Mouse (Mus musculus) olfactory bulb, adult 2 months (tissue): Measurements from ENCODE around the gene Plcd1. TPM values are rescaled to one million over a fixed set of nuclear protein-coding genes. Genes with fewer than 3 reads are reported as not detected.

Experiments used
- H3K27ac ChIP-seq: fragments of 200-500 bp; 2 replicates; pipeline ENCODE4 v1.5.1; 2012; ENCODE audit warnings: low read depth, low read length; ENCODE audit not compliant: insufficient read depth
- H3K4me1 ChIP-seq: fragments of 200-500 bp; 2 replicates; pipeline ENCODE4 v1.6.1; 2012; ENCODE audit warnings: low read length; ENCODE audit not compliant: control insufficient read depth, insufficient read depth
- H3K4me3 ChIP-seq: fragments of 200-500 bp; 2 replicates; pipeline ENCODE4 v1.5.1; 2012; ENCODE audit warnings: mild to moderate bottlenecking, low read depth, low read length, moderate library complexity; ENCODE audit not compliant: insufficient read depth
- CTCF ChIP-seq: fragments of 200-500 bp; IDR thresholded peaks from 2 replicates; pipeline ENCODE4 v1.5.1; 2012; ENCODE audit warnings: low read depth, mild to moderate bottlenecking, low read length, moderate library complexity; ENCODE audit not compliant: insufficient read depth
- POLR2A ChIP-seq: fragments of 200-500 bp; IDR thresholded peaks from 2 replicates; pipeline ENCODE4 v1.6.1; 2012; ENCODE audit warnings: mild to moderate bottlenecking, low read depth, low read length, moderate library complexity; ENCODE audit not compliant: insufficient read depth
- WGBS: fragments of 180-500 bp; shearing (Covaris S2); methylation state at CpG from one replicate; pipeline ENCODE4 v1.1.7; 2018; 5-methylcytosine and 5-hydroxymethylcytosine counted together
- polyA plus RNA-seq: library from polyadenylated mRNA; stranded (reverse); fragments of >200 nt; gene quantifications from 2 replicates; pipeline ENCODE4 v1.2.4, GENCODE M21; 2012; ENCODE audit warnings: low replicate concordance; ENCODE audit not compliant: missing spikeins, insufficient read depth, insufficient read length

Gene Plcd1
- polyA plus RNA-seq, result not detected in 2 replicates

DNA sequence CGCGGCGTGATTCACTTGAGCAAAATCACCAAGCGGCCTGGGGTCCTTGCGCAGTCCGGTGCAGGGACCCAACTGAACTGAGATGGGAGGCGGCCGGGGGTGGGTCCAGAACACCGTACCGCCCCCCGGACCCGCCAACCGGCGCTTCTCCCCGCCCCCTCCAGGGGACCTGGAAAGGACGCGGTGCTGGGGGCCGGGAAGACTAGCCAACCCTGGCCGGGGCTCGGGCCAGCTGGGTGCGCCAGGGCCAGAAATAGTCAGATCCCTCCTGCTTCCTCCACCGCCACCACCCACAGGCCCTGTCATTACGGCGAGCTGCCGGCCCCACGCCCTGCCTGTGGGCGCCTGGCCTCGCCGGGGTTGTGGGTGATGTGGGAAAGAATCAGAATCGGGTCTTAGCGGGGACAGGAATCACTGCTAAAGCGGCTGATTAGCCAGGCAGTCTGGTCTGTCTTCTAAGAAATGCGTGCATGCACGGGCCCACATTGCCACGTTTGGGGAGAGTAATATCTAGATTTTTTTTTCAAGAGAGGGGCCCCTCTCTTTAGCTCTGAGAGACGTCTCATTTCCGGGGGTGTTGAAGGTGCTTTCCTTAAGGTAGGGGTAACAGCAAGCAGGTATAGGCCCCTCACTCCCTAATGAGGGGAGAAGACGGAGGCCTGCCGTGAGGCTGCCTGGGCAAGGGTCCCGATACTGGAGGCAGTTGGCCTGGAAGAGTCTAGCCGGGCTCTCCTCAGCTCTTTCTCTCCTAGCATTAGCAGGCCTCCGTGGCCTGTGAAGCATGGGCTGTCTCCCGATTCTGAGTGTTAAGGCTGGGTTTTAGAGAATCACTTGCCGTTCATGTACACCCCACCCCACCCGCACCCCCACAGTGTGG, at the start of gene Plcd1:
Gene Plcd1, minus strand, starts transcription at position 84 of the 877 bp plus-strand sequence.
- Histone ChIP-seq H3K27ac (peak within 1 kb of the TSS; percentile 49; the same call in 1 of the 2 replicates), H3K4me3 (peak within 1 kb of the TSS; percentile 64), H3K4me1 (peaks cover 26% of the 10 kb centered on the region)
- TF ChIP-seq POLR2A (no peak), CTCF (no peak)
- WGBS, result 11% methylated on average over 45 of the region's 45 CpGs

DNA sequence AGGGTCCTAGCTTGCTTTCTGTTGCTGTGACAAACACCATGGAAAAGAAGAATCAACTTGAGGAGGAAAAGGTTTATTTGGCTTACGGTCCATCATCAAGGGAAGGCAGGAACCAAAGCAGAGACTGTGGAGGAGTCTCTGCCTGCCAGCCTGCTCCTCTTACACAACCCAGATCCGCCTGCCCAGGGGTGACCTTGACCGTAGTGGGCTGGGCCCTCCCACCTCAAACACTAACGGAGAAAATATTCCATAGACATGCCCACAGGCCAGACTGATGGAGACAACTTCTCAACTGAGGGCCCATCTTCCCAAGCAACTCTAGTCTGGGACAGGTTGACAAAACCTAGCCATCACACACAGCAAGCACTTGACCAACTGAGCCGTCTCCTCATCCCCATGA, 48.8 kb upstream of the Plcd1 start:
- Histone ChIP-seq H3K4me3 (no peak overlapping the region), H3K4me1 (peaks cover 4% of the 10 kb centered on the region; the same call in 1 of the 2 replicates), H3K27ac (no peak overlapping the region)
- 94% methylated on average over 5 of the region's 5 CpGs for WGBS
- TF ChIP-seq POLR2A (no peak), CTCF (no peak)

DNA sequence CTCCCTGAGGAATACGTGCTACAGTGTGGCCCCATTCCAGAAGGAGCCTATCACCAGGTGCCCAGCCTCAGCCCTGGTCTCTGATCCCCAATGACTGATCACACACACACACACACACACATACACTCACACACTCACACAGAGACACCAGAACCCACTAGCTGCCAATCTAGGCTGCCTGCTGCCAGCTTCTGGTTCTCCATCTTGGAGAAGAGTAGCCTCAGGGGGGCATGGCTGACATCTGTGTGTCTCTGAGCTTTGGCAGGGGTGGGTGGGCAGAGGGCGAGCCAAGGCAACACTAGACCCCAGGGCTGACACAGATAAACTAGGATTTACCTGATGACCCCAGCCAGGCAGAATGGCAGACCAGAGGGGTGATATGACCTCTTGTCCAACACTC, 45.5 kb upstream of the Plcd1 start:
- peaks cover 4% of the 10 kb centered on the region; the same call in 1 of the 2 replicates for H3K4me1 ChIP-seq
- no peak overlapping the region for H3K27ac ChIP-seq
- no peak for TF ChIP-seq POLR2A
- no peak for TF ChIP-seq CTCF
- H3K4me3 ChIP-seq, result no peak overlapping the region
- WGBS, result 95% methylated on average over 2 of the region's 2 CpGs

DNA sequence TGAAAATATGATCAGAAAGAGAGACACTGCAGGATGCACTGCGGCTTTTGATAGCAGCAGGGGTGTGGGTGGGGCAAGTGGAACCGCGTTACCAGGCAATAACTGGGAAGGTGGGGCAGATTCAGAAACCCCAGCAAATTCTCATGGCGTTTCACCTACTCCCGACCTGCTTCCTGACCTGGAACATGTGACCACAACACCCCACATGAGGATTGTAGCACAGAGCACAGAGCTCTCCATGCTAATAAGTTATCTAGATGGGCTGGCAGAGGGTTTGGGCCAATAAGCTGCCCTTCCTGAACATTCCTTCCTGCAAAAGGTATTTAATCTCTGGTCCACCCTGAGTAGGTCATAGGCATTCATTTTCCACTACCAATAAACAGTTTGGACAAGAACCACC, 37.4 kb upstream of the Plcd1 start:
- Histone ChIP-seq H3K4me3 (no peak overlapping the region), H3K4me1 (no peaks in the 10 kb centered on the region), H3K27ac (no peak overlapping the region)
- TF ChIP-seq POLR2A (no peak), CTCF (no peak)
- WGBS, result 68% methylated on average over 5 of the region's 5 CpGs

DNA sequence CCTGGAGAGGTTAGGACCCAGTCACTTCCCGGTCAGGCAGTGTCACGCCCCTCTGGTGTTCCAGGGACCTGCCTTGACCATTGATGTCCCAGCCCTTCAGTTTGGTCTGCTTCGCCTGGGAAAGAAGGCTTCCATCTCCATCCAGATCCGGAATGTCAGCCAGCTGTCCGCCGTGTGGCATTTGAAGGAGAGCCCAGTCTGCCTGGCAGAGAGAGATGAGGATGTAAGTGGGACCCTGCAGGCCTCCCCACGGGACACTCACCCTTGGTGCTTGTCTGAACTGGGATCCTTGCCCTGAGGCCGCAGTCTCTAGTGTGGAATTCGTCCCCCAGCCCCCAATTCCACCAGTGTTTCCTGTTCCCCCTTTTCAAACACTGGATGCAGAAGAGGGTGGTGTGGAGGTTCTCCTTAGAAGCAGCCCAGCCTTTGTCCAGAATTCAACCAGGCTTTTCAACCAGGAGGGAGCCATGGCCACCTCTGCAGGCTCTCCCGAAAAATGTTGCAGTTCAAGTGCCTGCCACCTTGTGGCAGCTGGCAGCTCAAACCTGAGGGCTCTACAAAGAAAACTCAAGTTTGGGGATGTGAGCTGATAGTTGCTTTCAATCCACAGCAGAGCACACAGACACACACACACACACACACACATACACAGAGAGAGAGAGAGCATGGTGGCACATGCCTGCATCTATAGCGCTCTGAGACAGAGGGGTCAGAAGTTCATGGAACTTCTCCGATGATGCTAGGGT, 35.3 kb upstream of the Plcd1 start:
- TF ChIP-seq CTCF (no peak), POLR2A (no peak)
- Histone ChIP-seq H3K4me1 (no peaks in the 10 kb centered on the region), H3K4me3 (no peak overlapping the region), H3K27ac (no peak overlapping the region)
- 82% methylated on average over 12 of the region's 12 CpGs for WGBS

DNA sequence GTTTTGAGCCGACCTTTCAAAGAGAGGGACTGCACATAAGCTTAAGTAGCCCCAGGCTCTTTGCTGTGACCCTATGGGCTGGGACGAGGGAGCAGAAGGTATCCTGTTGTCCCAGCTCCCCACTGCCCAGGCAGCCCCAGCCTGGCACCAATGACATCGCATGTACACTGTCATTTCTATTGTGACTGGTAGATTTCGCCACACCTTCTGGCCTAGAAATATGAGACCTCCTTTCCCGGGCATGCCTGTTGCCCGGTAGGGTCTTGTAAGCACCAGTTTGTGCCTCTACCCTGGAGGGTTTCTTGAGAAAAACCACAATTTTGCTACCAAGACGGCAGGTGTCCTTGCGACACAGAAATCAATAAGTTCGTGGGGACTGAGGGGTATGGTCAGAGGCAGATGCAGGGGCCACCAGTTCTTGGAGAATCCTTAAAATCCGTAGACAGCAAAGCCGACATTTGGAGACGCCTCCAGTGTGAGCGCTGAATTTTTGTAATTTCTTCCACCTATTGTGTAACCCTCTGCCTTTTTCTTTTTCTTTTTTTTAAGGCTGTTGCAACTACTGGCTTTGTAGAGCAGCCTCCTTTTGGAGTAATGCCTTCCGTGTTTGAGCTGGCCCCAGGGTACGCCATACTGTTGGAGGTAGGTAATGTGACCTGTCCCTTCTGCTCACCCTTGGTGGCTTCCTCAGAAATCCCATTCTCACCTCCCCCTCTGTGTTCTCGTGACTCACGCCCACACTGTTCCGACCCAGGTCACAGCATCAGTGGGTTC, 29.5 kb upstream of the Plcd1 start:
- TF ChIP-seq POLR2A (no peak), CTCF (no peak)
- H3K4me3 ChIP-seq, result no peak overlapping the region
- 82% methylated on average over 18 of the region's 18 CpGs for WGBS
- no peaks in the 10 kb centered on the region for H3K4me1 ChIP-seq
- no peak overlapping the region for H3K27ac ChIP-seq

DNA sequence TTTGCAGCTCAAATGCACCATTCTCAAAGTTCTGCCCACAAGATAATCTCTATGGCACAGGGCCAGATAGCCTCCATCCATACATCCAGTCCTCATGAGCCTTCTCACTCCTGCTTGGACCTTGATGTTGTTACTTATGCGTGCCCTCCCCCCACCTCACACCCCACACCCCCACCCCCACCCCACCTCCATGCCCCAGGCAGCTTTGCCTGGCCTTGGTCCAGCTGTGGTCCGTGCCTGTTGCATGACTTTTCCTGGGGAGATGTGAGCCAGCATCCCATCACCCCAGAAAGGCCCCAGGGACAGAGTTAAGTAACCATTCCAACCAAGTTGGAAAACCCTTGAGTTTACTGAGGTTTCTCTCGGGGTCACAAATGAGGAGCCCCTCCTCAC, 26.9 kb upstream of the Plcd1 start:
- TF ChIP-seq CTCF (no peak), POLR2A (no peak)
- Histone ChIP-seq H3K27ac (no peak overlapping the region), H3K4me1 (no peaks in the 10 kb centered on the region), H3K4me3 (no peak overlapping the region)
- WGBS, result 78% methylated on average over 3 of the region's 3 CpGs

DNA sequence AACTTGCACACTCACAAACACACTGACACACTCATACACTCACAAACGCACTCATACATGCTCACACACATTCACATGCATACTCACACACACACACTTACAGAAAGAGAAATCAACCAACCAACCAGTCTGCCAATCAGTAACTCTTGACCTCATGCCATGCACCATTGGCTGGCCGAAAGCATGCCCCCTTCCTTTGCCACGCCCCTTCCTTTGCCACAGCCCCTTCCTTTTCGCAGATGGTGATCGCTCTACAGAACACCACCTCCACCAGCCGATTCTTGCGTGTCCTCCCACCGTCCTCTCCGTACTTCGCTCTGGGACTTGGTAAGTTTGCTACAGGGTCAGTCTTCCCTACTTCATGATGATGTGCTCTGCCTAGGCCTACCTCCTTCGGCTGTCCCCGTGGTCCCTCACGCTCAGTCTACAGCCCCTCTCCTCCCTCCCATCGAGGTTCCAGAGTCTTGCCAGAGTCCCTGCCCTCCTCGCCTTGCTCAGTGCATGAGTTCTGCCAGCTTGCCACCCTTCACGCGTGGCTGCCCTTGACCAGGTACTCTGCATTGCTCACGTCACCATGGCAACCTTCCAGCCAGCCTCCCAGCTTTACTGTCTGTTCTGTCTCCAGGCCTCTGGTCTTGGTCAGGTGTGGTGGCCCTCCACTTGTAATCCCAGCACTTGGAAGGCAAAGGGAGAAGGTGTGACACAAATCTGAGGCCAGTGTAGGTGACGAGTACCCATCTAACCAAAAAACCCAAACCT, 26.3 kb upstream of the Plcd1 start:
- Histone ChIP-seq H3K4me3 (no peak overlapping the region), H3K4me1 (no peaks in the 10 kb centered on the region), H3K27ac (no peak overlapping the region)
- TF ChIP-seq POLR2A, result no peak
- no peak for TF ChIP-seq CTCF
- 89% methylated on average over 19 of the region's 19 CpGs for WGBS
